Mouse (Mus musculus): Measurements from ENCODE around the gene Nek3.
"Not testable (repeated sequence)": the region's sequence is repeated elsewhere in the genome, so short reads cannot be mapped to it uniquely, and the experiment has no call there.

Nek3 gene

DNA sequence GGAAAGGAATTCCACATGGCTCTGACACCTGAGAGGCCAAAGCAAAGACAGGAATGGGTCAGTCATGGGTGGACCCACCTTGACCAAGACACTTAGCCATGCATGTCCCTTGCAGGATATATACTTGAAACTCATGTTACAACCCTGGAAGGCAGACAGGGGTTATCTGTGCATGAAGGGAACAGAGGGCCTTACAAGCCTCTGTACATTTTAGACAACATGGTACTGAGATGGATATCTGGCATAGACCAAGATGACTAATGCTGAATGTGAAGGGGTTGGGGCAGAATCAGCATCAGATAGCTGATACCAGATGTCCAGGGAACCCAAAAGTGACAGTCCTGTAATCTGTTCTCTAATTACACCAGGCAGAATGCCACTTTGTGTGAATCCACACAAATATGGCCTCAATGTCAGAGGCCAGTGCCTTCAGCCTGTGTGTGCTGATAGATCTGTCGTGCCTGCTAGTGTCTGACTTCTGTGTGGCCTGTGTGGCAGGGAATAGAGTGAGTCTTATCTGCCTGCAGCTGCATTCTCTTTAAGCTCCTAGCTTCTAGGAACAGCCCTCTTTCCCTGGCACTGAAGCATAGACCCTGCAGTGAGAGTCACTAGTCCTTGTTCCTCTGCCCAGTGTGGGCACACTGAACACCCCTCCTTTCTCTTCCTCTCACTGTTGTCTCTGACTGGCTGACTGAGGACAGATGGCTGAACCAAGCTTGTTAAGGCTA, 22.3 kb downstream of the Nek3 start:
- no peak for DNase-seq (ENCODE audit: low spot score)

DNA sequence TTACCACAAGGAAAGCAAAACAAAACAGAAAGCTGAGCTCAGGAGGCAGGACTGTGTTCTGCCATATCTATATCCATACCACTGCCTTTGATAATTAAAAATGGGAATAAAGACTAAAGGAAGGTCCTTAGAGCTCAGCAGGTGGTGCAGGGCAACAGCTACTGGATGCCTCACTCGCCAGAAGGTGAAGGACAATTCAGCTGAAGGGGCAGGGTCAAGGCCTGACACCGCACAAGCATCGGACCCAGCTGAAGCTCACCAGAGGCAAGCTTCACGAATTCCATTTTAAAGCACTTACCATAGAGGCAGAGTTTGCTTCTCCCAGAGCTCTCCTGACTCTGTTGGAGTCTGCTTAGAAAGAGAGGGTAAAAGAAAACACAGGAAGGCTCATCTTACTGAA, 23.6 kb downstream of the Nek3 start:
- DNase-seq (ENCODE audit: low spot score), result no peak

DNA sequence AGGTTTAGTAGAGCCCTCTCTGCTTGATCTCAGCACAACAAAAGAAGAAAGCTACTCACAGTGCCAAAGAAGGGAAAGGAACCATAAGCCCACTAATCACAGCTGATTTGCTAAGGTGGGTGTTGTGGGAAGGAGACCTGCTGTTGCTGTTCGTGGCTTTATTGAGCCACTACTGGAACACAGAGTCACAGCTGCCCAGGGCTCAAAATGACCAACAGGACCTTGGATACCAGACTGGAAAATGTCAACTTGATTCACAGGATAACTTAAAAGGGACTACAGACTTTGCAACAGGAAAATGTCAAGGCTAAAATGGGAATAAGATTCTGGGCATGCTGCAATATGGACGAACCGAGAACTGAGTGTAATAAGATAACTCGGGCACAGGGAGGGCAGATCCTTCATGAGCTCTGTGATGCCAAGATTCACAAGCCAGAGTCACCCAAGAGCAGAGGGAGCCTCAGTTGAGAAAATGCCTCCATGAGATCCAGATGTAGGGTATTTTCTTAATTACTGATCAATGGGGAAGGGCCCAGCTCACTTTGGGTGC, 24.3 kb downstream of the Nek3 start:
- DNase-seq (ENCODE audit: low spot score), result no peak

DNA sequence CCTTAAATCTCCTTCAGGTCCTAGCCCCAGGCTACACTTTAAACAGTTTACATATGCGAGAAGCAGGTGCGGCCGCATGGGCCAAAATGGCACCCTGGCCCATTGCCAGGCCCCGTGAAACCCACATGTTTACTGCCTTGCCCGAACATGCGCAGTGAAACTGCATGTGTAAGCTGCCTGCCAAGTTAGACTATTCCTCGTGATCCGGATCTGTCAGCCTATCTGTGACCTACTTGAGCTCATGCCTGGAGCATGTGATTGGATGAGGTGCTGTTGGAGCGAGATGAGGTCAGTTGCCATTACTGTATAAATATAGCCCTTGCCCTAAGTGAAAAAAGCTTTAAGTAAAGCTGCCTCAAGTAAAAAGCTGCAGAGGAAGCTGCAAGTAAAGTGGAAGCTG, 29.8 kb downstream of the Nek3 start:
- DNase-seq (ENCODE audit: low spot score), result not testable (repeated sequence)

DNA sequence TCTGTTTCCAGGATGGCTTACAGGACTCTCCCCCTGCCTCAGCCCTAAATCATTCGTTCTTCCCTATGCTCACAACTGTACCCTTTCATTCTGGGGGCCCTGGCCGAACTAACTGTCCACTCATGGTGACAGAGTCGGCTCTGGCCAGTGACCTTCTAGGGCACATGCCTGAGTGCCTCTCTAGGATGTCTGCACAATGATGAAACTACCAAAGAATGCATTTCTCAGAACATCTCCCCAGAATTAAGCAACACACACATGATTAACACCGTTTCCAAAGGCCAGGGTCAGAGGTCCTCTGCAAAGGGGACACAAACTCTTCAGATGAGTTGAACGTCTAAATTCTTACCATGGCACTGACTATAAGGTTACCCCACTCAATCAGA, 31.5 kb downstream of the Nek3 start:
- DNase-seq (ENCODE audit: low spot score), result no peak

DNA sequence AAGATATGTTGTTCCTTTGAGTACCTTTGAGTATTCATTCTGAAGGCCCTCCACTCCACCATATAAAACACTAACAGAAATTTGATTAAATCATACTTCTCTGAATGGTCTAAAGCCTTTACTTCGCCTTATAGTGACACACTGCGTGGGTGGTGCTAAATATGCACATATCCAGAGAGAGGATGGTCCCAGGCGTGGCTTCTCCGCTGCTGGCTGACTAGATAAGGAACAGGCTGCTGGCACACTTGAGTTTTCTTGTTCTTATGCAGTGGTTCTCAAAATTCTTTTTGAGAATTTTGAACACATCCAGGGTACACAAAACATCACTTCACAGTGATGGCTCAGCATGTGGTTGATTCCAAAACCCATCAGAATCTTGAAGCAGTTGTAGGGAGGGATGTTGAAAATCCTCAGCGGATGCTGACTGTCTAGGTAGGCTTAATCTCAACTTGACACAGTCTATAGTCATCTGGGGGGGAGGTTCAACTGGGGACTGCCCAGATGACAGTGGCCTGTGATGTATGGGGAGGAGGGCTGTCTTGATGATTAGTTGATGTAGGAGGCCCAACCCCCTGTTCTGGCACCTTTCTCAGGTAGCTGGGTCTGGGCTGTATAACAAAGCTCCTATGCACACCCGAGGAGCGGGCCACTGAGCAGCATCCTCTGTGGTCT, 32.0 kb downstream of the Nek3 start:
- DNase-seq (ENCODE audit: low spot score), result no peak

DNA sequence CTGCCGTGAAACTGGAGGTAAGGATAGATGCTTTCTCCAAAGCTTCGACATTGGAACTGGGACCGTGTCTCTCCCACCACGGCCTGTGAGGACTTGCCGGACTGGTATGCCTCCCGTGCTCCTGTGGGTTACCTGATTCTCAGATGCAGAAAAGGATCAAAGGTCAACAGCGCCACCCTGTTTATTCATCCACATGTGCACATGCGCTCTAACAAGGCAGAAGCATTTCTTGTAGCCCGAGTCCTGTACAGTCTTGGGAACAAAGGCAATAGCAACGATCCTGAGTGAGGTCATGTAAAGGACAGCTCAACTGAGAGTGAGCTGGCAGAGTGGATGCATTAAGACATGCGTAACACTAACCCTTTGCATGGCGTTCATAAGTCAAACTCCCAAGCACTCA, 34.2 kb downstream of the Nek3 start:
- DNase-seq (ENCODE audit: low spot score), result no peak

DNA sequence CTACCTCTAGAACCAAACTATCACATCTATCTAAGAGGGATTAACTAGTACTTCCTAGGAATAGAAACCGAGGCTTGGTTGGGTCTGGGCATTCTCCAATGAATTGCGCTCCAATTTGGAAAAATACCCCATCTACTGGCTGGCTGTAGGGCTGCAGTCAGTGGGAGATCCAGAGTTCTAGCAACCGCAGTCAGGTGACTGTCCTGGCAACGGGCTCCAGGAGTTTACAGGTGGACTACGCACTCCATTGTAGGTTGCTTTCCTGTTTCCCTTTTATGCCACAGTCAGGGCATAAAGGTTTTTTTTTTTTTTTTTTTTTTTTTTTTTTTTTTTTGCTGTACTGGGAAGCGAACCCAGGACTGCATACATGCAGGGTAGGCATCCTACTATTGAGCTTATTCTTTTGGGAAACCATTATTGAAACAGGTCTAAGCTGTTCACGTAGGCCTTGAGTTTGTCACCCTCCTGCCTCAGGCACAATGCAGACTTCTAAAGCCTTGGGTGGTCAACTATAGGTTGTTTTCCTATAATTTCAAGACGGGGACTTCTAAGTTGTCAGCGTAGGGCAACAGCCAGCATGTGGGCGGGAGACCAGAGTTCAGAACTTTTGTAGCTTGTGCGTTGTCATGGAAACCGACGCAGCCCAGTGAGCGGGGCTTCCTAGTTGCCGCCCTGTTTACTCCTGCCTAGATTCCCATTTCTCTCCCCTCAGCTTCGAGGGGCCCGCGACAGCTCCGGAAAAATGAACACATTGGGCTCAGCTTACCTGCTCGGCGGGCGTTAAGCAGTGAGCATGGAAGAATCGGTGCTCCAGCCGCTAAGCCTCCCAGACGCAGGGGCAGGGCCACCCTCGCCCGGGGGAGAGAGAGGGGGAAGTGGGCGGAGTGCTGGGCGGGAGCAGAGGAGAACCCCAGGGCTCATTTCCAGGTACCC, 41.7 kb downstream of the Nek3 start, which contains the start of gene Nek5:
Nek5 (minus strand) TSS at position 834 of the 933 bp plus-strand sequence.
- peak; percentile 18 for DNase-seq (ENCODE audit: low spot score)

DNA sequence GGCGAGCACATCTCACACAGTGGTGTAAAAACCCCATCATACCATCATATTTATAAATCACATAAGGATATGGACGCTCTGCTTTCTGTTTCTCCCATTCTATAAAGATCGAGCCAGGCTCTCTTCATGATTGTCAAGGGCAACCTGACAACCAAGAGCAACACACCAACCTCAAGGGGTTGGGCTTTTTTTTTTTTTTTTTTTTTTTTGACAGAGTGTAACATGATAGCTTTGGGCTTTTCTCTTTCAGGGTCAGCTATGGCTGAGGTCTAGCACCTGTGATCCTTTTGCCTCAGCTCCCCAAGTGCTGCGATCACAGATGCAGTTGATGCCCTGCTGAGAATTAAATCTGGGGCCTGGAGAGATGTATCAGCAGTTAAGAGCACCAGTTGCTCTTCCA, 59.2 kb downstream of the Nek3 start:
- no peak for DNase-seq (ENCODE audit: low spot score)

DNA sequence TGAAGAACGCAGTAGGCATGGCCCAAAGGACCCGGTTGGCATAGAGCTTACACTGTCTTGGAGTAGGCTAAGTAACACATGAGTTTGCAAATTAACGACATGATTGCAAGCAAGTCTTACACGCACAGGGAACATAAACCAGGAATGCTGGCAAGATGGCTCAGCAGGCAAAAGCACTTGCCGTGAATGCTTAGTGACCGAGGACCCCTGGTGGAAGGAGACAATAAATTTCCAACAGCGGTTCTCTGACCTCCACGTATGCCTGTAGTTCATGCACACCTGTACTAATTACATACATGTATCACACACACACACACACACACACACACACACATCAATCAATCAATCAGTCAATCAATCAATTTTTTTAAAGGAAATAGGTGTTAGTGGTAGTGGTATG, 74.7 kb downstream of the Nek3 start:
- DNase-seq (ENCODE audit: low spot score), result no peak

DNA sequence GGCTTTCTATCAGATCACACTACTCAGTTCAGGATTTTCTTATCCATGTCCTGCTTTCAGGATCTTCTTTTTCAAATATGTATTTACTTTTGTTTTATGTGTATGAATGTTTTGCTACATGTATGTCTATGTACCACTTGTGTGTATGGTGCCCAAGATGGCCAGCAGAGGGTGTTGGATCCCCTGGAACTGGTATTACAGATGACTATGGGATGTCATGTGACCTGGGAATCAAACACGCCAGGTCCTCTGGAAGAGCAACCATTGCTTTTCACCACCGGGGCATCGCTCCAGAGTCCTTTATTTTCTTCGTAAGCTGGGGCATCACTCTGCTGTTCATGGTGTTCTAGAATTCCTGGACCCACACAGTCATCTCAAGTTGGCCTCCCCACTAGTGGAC, 77.0 kb downstream of the Nek3 start:
- DNase-seq (ENCODE audit: low spot score), result no peak

DNA sequence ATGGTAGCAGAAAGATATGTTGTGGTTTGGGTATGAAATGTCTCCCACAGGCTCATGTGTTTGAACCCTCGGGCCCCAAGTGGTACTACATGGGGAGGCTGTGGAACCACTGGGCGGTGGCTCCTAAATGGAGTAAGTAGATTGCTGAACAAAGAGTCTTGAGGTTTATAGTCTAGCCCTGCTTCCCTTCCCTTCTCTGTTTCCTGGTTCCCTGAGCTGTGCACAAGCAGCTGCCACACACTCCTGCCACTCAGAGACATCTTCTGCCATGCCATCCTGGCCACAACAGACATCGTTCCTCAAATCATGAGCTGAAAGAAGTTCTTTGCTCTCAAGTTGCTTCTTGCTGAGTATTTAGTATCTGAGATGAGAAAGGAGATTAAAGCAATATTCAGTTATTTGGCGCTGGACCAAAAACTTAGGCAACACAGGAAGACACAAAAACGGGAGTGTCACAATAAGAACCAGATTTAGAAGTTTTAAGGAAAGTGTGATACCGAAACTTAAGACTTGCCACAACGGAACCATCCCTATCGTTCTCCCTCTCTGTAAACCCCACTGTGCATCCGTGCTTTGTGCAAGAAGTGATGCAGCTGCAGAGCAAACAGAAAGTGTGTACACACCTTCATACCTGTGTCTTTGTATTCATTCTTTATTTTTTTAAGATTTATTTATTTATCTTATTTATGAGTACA, 86.8 kb downstream of the Nek3 start:
- DNase-seq (ENCODE audit: low spot score), result no peak
